20 mouse cellular contexts compared by ENCODE assay signal in the genomic region with DNA sequence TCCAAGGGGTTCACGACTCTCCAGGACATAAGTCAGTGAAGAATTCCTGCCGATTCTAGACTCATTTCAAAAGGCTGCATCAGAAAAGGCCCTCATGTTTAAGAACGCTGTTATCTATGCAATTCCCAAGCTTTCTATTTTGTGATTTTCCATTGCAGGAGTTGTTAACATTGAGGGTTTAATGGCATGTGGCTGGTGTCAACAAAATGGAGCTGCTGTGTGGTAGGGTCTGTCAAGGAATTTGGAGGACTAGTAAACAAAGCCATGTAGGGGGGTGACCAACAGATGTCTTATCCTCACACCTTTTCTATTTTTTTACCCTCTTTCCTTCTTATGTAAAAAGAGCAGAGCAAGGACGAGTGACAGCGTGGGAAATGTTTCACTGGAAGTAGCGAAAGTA.
A peak's percentile ranks its signal among the peaks of the same experiment; 100 is the strongest.
DNase-seq lines count a peak whose midpoint lies in the region; ATAC-seq and TF ChIP-seq lines count a peak whose summit lies in the region.
"Had no signal": no experiment of that assay in that cellular context is flagged by ENCODE, and none has a peak within 500 bp of the region (broad histone marks: within the 10 kb centered on the region; RNA-seq: fewer than 3 reads in every experiment).

No protein-coding gene starts in this region.

- H3K36me3 ChIP-seq in heart, embryonic 12.5 days: no peaks in the 10 kb centered on the region
- H3K36me3 ChIP-seq in intestine, embryonic 16.5 days (ENCODE audit: control insufficient read depth, insufficient read depth, low read length): no peaks in the 10 kb centered on the region
- H3K36me3 ChIP-seq in intestine, embryonic 15.5 days: no peaks in the 10 kb centered on the region
- no peaks in the 10 kb centered on the region for H3K36me3 ChIP-seq in lung, postnatal 0 days (ENCODE audit: insufficient read depth, low read length)
- H3K36me3 ChIP-seq: limb, embryonic 13.5 days; midbrain, embryonic 15.5 days; neural tube, embryonic 12.5 days had no signal

- intact Hi-C loops in heart, postnatal 25 days (cut with DNase I): no loop called here

- no peak overlapping the region for H3K9ac ChIP-seq in heart, embryonic 12.5 days
- H3K9ac ChIP-seq in intestine, embryonic 16.5 days (ENCODE audit: low read depth, low read length): no peak overlapping the region
- H3K9ac ChIP-seq in intestine, embryonic 15.5 days: no peak overlapping the region
- H3K9ac ChIP-seq in lung, postnatal 0 days (replicated peaks; ENCODE audit: low read depth): no peak overlapping the region
- H3K9ac ChIP-seq: forebrain, embryonic 13.5 days; limb, embryonic 13.5 days; midbrain, embryonic 15.5 days; neural tube, embryonic 12.5 days had no signal

- peaks cover 12% of the 10 kb centered on the region for H3K4me1 ChIP-seq in heart, embryonic 12.5 days (replicated peaks)
- H3K4me1 ChIP-seq in intestine, embryonic 16.5 days (ENCODE audit: control insufficient read depth, insufficient read depth, low read length): peaks cover 7% of the 10 kb centered on the region
- peaks cover 12% of the 10 kb centered on the region for H3K4me1 ChIP-seq in intestine, embryonic 15.5 days (replicated peaks)
- H3K4me1 ChIP-seq in lung, postnatal 0 days (ENCODE audit: insufficient read depth, low read depth, low read length): no peaks in the 10 kb centered on the region
- H3K4me1 ChIP-seq: forebrain, embryonic 13.5 days; limb, embryonic 13.5 days; midbrain, embryonic 15.5 days; neural tube, embryonic 12.5 days had no signal

- ATAC-seq in heart, embryonic 12.5 days (ENCODE audit: insufficient number of reproducible peaks, low FRiP score): no peak
- ATAC-seq in intestine, embryonic 16.5 days: no peak
- no peak for ATAC-seq in intestine, embryonic 15.5 days
- peak; percentile 78 for ATAC-seq in lung, postnatal 0 days
- ATAC-seq: forebrain, embryonic 13.5 days; midbrain, embryonic 15.5 days had no signal

- H3K27ac ChIP-seq in heart, embryonic 12.5 days (ENCODE audit: poor library complexity, severe bottlenecking): no peak overlapping the region
- no peak overlapping the region for H3K27ac ChIP-seq in intestine, embryonic 16.5 days (ENCODE audit: low read length)
- H3K27ac ChIP-seq in intestine, embryonic 15.5 days: no peak overlapping the region
- peak overlapping the region; percentile 34; the same call in 1 of the 2 replicates for H3K27ac ChIP-seq in lung, postnatal 0 days (ENCODE audit: low read length)
- H3K27ac ChIP-seq: forebrain, embryonic 13.5 days; hindbrain, postnatal 0 days; limb, embryonic 13.5 days; macrophage; midbrain, embryonic 15.5 days; neural tube, embryonic 12.5 days had no signal

- WGBS in heart, embryonic 12.5 days: 52% methylated on average over 6 of the region's 6 CpGs
- WGBS in intestine, embryonic 16.5 days: 58% methylated on average over 6 of the region's 6 CpGs
- WGBS in intestine, embryonic 15.5 days: 56% methylated on average over 6 of the region's 6 CpGs
- WGBS in lung, postnatal 0 days: 55% methylated on average over 6 of the region's 6 CpGs

- H3K4me3 ChIP-seq in heart, embryonic 12.5 days: peak overlapping the region; percentile 14; the same call in 1 of the 2 replicates
- no peak overlapping the region for H3K4me3 ChIP-seq in intestine, embryonic 16.5 days (ENCODE audit: low read length)
- no peak overlapping the region for H3K4me3 ChIP-seq in intestine, embryonic 15.5 days (replicated peaks)
- no peak overlapping the region for H3K4me3 ChIP-seq in lung, postnatal 0 days (ENCODE audit: low read depth, low read length)
- H3K4me3 ChIP-seq: forebrain, embryonic 13.5 days; limb, embryonic 13.5 days; midbrain, embryonic 15.5 days; neural tube, embryonic 12.5 days had no signal

- no peaks in the 10 kb centered on the region for H3K9me3 ChIP-seq in heart, embryonic 12.5 days (replicated peaks)
- no peaks in the 10 kb centered on the region for H3K9me3 ChIP-seq in intestine, embryonic 16.5 days (ENCODE audit: control insufficient read depth, low read length)
- no peaks in the 10 kb centered on the region for H3K9me3 ChIP-seq in intestine, embryonic 15.5 days
- H3K9me3 ChIP-seq in lung, postnatal 0 days (ENCODE audit: low read length): no peaks in the 10 kb centered on the region
- H3K9me3 ChIP-seq: forebrain, embryonic 13.5 days; limb, embryonic 13.5 days; midbrain, embryonic 15.5 days; neural tube, embryonic 12.5 days had no signal

- peak overlapping the region; percentile 29 for H3K4me2 ChIP-seq in heart, embryonic 12.5 days
- 0 out of 2 replicates have a peak overlapping the region, but pooled peaks have one; percentile 9 for H3K4me2 ChIP-seq in intestine, embryonic 16.5 days (ENCODE audit: low read depth, low read length)
- H3K4me2 ChIP-seq in intestine, embryonic 15.5 days (replicated peaks): no peak overlapping the region
- no peak overlapping the region for H3K4me2 ChIP-seq in lung, postnatal 0 days (replicated peaks; ENCODE audit: low read depth, low read length)
- H3K4me2 ChIP-seq: forebrain, embryonic 13.5 days; limb, embryonic 13.5 days; midbrain, embryonic 15.5 days had no signal

- no peak for DNase-seq in heart, postnatal 25 days (ENCODE audit: low spot score)
- peak; percentile 73 for DNase-seq in lung, postnatal 0 days (ENCODE audit: low spot score)
- DNase-seq in lung, postnatal 36 days: no peak
- no peak for DNase-seq in right cerebral cortex, postnatal 14 days
- DNase-seq: adrenal gland, postnatal 36 days; cerebellum, adult 9-10 months; gastrocnemius, postnatal 36 days; kidney, adult 11 months; kidney, postnatal 4 days; right cerebral cortex, postnatal 25 days; spleen, adult 18-20 months had no signal

- H3K27me3 ChIP-seq in heart, embryonic 12.5 days (replicated peaks): no peaks in the 10 kb centered on the region
- no peaks in the 10 kb centered on the region for H3K27me3 ChIP-seq in intestine, embryonic 16.5 days (replicated peaks; ENCODE audit: control insufficient read depth, insufficient read depth, low read length)
- H3K27me3 ChIP-seq in intestine, embryonic 15.5 days (replicated peaks): no peaks in the 10 kb centered on the region
- no peaks in the 10 kb centered on the region for H3K27me3 ChIP-seq in lung, postnatal 0 days (replicated peaks; ENCODE audit: insufficient read depth, low read length)
- H3K27me3 ChIP-seq: forebrain, embryonic 13.5 days; limb, embryonic 13.5 days; midbrain, embryonic 15.5 days; neural tube, embryonic 12.5 days had no signal

- peak; percentile 58; the same call in 1 of the 2 replicates for TF ChIP-seq EP300 in lung, postnatal 0 days (IDR thresholded peaks at IDR 0.05)

- no peak for TF ChIP-seq CTCF in lung, postnatal 0 days (IDR thresholded peaks at IDR 0.05)

Comparison
In these comparisons a context has a peak if more than half of its experiments do, and no peak if none do; other contexts are left out.
1. H3K4me2 ChIP-seq: peak in heart, embryonic 12.5 days (single experiment) and intestine, embryonic 16.5 days (single experiment); none in intestine, embryonic 15.5 days (single experiment) and lung, postnatal 0 days (single experiment).